7 mouse cellular contexts compared by ENCODE assay signal in the genomic region with DNA sequence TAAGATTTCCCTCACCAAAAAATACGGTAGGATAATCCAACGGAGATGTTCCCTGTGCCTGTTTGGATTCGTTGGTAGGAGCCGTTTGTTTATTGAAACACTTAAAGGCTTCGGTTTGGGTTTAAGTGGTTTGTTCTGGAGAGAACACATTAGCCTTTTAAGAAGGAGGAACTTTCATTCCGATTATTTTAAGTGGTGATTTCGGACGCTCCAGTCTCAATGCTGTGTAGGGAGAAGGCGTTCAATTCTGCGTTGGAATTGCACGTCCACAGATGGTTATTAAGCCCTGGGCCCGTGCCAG. TPM values are rescaled to one million over a fixed set of nuclear protein-coding genes. Genes with fewer than 3 reads are reported as not detected.
A peak's percentile ranks its signal among the peaks of the same experiment; 100 is the strongest.
DNase-seq lines count a peak whose midpoint lies in the region; ATAC-seq and TF ChIP-seq lines count a peak whose summit lies in the region.

No protein-coding gene starts in this region.

- peaks cover 48% of the 10 kb centered on the region for H3K4me1 ChIP-seq in megakaryocyte, embryonic 14.5 days
- H3K4me1 ChIP-seq in forebrain, embryonic 15.5 days, result peaks cover 15% of the 10 kb centered on the region
- peaks cover 20 to 35% of the 10 kb centered on the region in 2 experiments for H3K4me1 ChIP-seq in liver, embryonic 14.5 days (replicated peaks; ENCODE audit: control insufficient read depth in 2 of 2, insufficient read depth in 2 of 2, low read length in 1 of 2)
- peaks cover 24% of the 10 kb centered on the region for H3K4me1 ChIP-seq in stomach, embryonic 16.5 days (ENCODE audit: control insufficient read depth, insufficient read depth, low read length)

- ATAC-seq in megakaryocyte, adult 5-6 weeks (ENCODE audit: poor library complexity, severe bottlenecking), result no peak
- no peak for ATAC-seq in forebrain, embryonic 15.5 days (replicated peaks)
- ATAC-seq in liver, embryonic 14.5 days (ENCODE audit: insufficient read depth), result no peak
- no peak for ATAC-seq in stomach, embryonic 16.5 days (ENCODE audit: insufficient read depth, low FRiP score)
- ATAC-seq in activated CD4-positive, CD25-positive, alpha-beta regulatory T cell, adult 4 months, result no peak

- TF ChIP-seq EP300 in liver, embryonic 14.5 days (IDR thresholded peaks at IDR 0.05; ENCODE audit: low read depth), result no peak

- no peak for TF ChIP-seq CTCF in liver, embryonic 14.5 days (IDR thresholded peaks at IDR 0.05; ENCODE audit: low read depth)

- peak overlapping the region; percentile 99 for H3K4me2 ChIP-seq in forebrain, embryonic 15.5 days (replicated peaks)
- H3K4me2 ChIP-seq in liver, embryonic 14.5 days (ENCODE audit: low read depth), result peak overlapping the region; percentile 84
- peak overlapping the region; percentile 98 for H3K4me2 ChIP-seq in stomach, embryonic 16.5 days (ENCODE audit: low read depth, low read length)

- peak overlapping the region; percentile 92 for H3K4me3 ChIP-seq in megakaryocyte, embryonic 14.5 days (replicated peaks)
- peak overlapping the region; percentile 60 for H3K4me3 ChIP-seq in forebrain, embryonic 15.5 days
- peak overlapping the region; percentile 68 to 71 for H3K4me3 ChIP-seq in liver, embryonic 14.5 days (ENCODE audit: insufficient read depth in 1 of 2, low read depth in 2 of 2, low read length in 2 of 2)
- H3K4me3 ChIP-seq in stomach, embryonic 16.5 days (replicated peaks; ENCODE audit: low read length), result peak overlapping the region; percentile 66

- no peak for DNase-seq in liver, embryonic 14.5 days (ENCODE audit: low read depth in 3 of 3, low spot score in 3 of 3)
- no peak for DNase-seq in embryo, embryonic 11 days

- peaks cover 36% of the 10 kb centered on the region for H3K27me3 ChIP-seq in megakaryocyte, embryonic 14.5 days (replicated peaks)
- peaks cover 39% of the 10 kb centered on the region for H3K27me3 ChIP-seq in forebrain, embryonic 15.5 days
- peaks cover 7% of the 10 kb centered on the region for H3K27me3 ChIP-seq in liver, embryonic 14.5 days (ENCODE audit: control insufficient read depth, insufficient read depth, low read length)
- H3K27me3 ChIP-seq in stomach, embryonic 16.5 days (ENCODE audit: control insufficient read depth, insufficient read depth, low read length), result peaks cover 32% of the 10 kb centered on the region

- peaks cover 17% of the 10 kb centered on the region for H3K36me3 ChIP-seq in megakaryocyte, embryonic 14.5 days (replicated peaks; ENCODE audit: low read length)
- H3K36me3 ChIP-seq in forebrain, embryonic 15.5 days, result no peaks in the 10 kb centered on the region
- H3K36me3 ChIP-seq in liver, embryonic 14.5 days (replicated peaks; ENCODE audit: control insufficient read depth, insufficient read depth, low read depth), result peaks cover 9% of the 10 kb centered on the region
- H3K36me3 ChIP-seq in stomach, embryonic 16.5 days (ENCODE audit: control insufficient read depth, insufficient read depth, low read length), result no peaks in the 10 kb centered on the region

- H3K9me3 ChIP-seq in megakaryocyte, embryonic 14.5 days, result no peaks in the 10 kb centered on the region
- H3K9me3 ChIP-seq in forebrain, embryonic 15.5 days, result no peaks in the 10 kb centered on the region
- H3K9me3 ChIP-seq in liver, embryonic 14.5 days (ENCODE audit: control insufficient read depth, low read length), result no peaks in the 10 kb centered on the region
- no peaks in the 10 kb centered on the region for H3K9me3 ChIP-seq in stomach, embryonic 16.5 days (replicated peaks; ENCODE audit: control insufficient read depth, low read length)

- H3K9ac ChIP-seq in forebrain, embryonic 15.5 days (replicated peaks), result peak overlapping the region; percentile 51
- H3K9ac ChIP-seq in liver, embryonic 14.5 days (replicated peaks), result peak overlapping the region; percentile 81
- H3K9ac ChIP-seq in stomach, embryonic 16.5 days (ENCODE audit: low read length), result peak overlapping the region; percentile 74

- 9% methylated on average over 12 of the region's 12 CpGs for WGBS in forebrain, embryonic 15.5 days
- WGBS in liver, embryonic 14.5 days (ENCODE audit: insufficient replicate concordance), result 15% methylated on average over 12 of the region's 12 CpGs
- WGBS in stomach, embryonic 16.5 days, result 6% methylated on average over 12 of the region's 12 CpGs

- H3K27ac ChIP-seq in forebrain, embryonic 15.5 days (replicated peaks), result no peak overlapping the region
- H3K27ac ChIP-seq in liver, embryonic 14.5 days, result peak overlapping the region; percentile 60
- H3K27ac ChIP-seq in stomach, embryonic 16.5 days (ENCODE audit: low read length), result no peak overlapping the region

RNA-seq across cellular contexts. Expression of gene Tmod1, which starts 0.2 kb away (rescaled TPM):
- 1.9 and 7.2 TPM in 2 replicates for polyA plus RNA-seq in megakaryocyte, embryonic 14.5 days (2012; ENCODE audit: insufficient read depth, low replicate concordance)
- total RNA-seq in megakaryocyte, adult 5-6 weeks (2015), result 0.13 and 0.23 TPM in 2 replicates
- total RNA-seq in megakaryocyte, adult 5-6 weeks (2017), result 0.26 and 0.69 TPM in 2 replicates
- polyA plus RNA-seq in forebrain, embryonic 15.5 days (2015; fragmentation: Nextera tagmentation; extraction: Ambion mirVana), result 0.52 and 0.66 TPM in 2 replicates
- 20.8 and 32.2 TPM in 2 replicates for polyA plus RNA-seq in liver, embryonic 14.5 days (2012; rRNA removed)
- polyA plus RNA-seq in liver, embryonic 14.5 days (2014; fragmentation: Nextera tagmentation; extraction: Ambion mirVana), result 41.7 and 44.8 TPM in 2 replicates
- 5.5 and 16.2 TPM in 2 replicates for polyA plus RNA-seq in stomach, embryonic 16.5 days (2015; fragmentation: Nextera tagmentation; extraction: Ambion mirVana)
- polyA plus RNA-seq in activated CD4-positive, CD25-positive, alpha-beta regulatory T cell, adult 4 months (2017; shearing (Covaris generic)), result 1 to 10 TPM; 1.6 to 4.0 TPM
